Mouse (Mus musculus) layer of hippocampus, postnatal 10 days (tissue): ENCODE measurements around the gene Inka1. TPM values are rescaled to one million over a fixed set of nuclear protein-coding genes. Genes with fewer than 3 reads are reported as not detected.
A peak's percentile ranks its signal among the peaks of the same experiment; 100 is the strongest.

ENCODE experiments used
- DNase-seq, 2 experiments: peaks; one replicate each; pipeline ENCODE4 v3.0.0; 2021; ENCODE audit warnings: low spot score in 2 of 2
- total RNA-seq, 2 experiments: library from RNA; stranded (reverse); gene quantifications; 2 replicates each; pipeline ENCODE4 v1.2.3; 2021

Gene Inka1
- total RNA-seq, 2 experiments from 2014 or later, result 10.0 to 10.3 TPM

DNA sequence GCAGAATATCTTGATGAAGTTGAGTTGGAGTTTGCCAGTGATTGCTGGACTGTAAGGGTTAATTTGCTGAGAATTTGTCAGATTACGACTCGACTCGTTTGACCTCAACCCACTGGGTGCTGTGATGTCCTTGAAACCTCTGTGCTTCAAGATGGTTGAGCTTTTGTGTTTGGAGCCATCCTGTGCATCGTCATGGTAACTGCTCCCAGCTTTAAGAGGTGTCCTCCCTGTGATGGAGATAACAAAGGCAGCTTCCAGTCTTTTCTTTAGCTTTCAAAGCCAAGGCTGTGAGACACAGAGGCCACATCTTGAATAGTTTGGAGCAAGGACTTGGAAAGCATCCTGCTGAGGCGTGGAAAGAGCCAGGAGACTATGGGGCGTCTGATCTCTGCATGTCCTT lies 28.5 kb downstream of the Inka1 start:
- no peak for DNase-seq

DNA sequence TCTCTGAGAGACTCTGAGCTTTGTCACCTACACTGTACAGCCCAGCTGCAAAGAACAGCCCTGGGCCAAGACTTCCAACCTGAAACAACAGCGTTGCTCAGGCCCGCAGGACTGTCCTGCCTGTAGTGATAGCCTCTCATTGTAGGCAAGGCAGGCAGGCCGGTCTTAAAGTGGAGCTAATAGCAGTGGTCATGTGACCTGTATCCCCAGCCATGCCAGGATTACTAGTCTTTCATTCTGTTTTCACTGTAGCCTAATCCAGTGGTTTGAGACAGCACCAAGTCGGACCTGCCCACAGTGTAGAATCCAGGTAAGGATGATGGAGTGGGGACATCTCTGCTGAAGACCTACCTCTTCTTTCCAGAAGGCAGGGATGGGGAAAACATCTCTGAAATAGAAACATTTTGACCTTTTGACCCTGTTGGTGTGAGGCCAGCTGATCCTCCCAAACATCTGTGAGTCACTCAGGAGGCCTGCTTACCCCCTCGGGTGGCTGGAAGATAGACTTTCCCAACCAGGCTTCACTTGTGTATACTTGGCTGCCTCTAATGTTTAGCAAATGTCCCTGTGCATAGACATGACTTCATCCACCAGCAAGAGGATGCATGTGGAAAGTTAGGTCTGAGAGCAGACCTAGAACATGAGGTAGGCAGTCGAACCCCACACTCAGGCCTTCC lies 29.9 kb downstream of the Inka1 start:
- DNase-seq, result no peak

DNA sequence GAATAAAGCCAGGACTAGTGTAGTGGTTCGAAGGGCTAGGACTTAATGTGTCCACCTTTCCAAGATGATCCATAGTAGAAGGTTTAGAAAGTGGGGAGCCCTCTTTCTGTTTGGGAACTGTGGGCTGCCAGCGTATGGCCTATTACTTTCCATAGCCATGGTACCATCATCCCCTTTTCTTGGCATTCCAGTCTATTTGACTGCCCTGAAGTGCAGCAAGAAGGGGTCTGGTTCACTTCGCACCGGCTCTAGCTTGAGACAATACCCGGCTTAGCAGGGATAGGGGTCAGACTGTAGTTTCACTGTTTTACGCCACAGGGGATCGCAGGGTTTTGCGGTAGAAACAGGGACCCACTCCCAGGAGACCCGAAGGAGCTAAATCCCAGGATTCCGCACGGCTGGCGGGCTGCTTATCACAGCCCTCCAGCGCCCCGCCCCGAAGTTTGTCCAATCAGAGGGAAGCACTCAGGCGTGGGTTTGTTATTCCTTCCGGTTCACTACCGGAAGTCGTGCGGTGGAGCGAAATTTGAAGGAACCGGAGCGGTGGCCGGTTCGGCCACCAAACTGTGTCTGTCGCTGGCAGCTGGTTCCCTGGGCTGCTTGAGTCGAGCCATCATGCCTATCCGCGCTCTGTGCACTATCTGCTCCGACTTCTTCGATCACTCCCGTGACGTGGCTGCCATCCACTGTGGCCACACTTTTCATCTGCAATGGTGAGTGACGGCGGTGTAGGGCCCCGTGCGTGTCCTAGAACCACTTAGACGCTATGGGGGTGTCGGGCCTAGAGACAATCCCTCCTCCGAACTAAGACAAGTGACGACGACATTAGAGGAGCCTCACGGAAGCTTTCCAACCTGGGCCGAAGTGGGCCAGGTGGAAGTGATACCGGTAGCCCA lies 35.0 kb downstream of the Inka1 start:
- peak; percentile 91 to 92 for DNase-seq

DNA sequence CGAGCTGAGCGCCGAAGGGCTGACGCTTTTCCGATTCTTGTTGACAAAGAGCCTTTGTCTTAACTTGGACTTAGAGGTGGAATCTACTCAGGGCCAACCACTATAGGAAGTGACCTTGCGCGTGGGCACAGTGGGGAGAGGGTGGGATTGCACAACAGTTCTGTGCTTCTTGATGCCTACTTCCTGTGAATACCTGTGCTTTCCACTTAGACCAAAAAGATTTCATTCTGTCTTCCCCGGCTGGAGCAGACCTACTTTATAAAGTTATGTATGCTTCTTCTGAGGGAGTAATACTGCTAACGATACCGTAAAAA lies 35.8 kb downstream of the Inka1 start, which contains the start of gene Traip:
Gene Traip, plus strand, starts transcription at position 215 of the 314 bp plus-strand sequence.
- DNase-seq, result no peak

DNA sequence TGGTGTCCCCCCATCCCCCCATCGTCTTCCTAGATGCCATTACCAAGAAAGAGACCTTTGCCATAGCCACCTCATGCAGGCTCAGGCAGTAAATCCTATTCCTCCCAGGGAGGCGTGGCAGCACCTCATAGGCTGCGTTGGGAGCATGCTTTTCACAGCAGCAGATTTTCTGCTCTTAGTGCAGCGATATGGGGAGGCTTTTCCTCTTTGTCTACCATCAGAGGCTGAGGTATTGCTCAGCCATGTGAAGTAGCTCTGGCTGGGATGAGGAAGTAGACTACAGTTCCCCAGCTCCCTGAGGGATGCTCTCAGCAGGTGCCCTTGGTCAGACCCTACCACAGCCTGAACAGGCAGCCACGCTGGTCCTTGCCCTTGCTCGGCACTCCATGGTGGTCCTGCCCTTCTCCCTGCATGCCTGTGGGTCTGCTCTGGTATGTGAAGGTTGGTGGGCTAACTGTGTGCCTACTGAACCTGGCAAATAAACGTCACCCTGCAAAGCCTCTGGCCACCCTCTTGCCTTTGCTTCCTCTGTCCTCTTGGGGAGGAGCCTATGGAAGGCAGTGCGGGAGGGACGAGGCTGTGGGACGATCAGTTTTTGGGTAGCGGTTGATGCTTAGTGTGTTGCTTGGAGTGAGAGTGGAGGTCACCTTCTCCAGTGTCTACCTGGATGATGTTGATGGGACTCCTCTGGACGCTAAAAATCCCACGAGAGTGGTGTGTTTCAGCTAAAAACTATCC lies 36.3 kb downstream of the Inka1 start:
- DNase-seq, result no peak

DNA sequence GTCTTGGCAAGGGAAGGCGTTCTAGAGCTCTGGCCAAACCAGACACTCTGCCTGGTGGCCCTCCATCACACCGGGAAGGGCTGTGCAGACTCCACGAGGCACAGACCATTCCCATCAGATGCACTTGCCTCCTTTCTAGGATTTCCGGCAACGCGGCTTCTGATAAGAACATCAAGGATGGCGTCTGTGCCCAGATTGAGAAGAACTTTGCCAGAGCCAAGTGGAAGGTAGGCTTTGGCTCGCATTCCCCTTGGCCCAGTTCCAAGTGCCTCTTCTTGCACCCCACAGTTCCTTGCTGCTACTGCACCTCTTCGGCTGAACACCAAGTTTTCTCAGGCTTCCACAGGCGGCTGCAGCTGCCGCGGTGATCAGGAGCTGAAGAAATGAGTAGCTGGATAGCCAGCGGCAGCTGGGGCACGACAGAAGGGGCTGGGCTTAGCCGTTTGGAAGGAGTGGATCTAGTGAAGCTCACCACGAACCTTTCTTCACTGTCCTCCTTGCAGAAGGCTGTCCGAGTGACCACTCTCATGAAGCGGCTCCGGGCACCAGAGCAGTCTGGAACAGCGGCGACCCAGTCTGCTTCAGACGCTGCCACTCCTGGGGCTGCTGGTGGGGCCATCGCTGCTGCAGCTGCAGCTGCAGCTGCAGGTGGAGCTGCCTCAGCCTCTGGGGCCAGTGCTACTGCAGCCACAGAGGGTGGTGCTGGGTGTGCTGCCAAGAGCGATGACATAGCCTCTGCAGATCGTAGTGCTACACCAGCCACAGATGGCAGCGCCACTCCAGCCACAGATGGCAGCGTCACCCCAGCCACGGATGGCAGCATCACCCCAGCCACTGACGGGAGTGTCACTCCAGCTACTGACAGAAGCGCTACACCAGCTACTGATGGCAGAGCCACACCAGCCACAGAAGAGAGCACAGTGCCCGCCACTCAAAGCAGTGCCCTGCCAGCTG lies 38.2 kb downstream of the Inka1 start:
- DNase-seq, result no peak

DNA sequence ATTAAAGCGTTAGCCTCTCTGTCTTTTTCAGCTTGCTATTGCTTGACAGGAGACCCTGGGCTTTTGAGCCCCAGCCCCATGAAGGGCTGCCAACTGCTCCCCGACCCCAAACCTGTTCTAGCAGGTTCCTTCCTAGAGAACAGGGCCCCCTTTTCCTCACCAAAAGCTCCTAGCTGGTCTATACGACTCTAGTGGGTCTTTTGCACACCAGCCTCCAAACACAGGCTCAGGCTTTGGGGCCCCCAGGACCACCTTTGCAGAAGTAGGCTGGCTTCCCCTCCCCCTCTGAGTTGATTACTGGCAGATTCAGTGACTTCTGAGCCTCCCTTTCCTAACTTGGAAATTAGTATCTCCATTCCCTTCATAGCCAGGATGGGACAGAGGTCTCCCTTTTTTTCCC lies 48.8 kb downstream of the Inka1 start:
- no peak for DNase-seq

DNA sequence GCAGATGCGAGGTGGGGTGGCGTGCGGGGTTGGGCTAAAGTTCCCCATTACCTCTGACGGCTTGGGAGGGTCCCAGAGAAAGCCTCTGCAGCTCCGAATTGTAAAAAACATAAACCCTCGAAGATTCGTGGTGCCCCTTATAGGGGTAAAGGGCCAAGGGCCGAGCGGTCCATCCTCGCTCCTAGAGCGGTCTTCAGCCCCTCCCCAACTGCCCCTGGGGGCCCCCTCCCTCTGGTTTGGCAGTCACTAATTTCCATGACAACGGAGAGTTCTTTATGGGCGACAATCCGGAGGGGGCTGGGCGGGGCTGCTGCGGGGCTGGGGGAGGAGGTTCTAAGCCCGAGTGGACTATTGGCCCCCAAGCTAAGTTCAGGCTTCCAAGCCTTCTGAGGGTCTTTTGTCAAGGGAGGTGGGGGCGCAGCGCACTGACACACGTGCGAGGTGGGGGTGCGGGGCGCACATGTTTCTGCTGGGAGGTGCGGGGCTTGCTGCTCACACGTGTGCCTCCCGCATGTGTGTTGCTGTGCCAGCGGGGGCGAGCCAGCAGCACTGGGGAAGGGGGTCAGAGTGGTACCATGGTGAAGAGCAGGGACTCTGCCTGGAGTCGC lies 49.4 kb downstream of the Inka1 start:
- DNase-seq, result peak; percentile 62 to 69

DNA sequence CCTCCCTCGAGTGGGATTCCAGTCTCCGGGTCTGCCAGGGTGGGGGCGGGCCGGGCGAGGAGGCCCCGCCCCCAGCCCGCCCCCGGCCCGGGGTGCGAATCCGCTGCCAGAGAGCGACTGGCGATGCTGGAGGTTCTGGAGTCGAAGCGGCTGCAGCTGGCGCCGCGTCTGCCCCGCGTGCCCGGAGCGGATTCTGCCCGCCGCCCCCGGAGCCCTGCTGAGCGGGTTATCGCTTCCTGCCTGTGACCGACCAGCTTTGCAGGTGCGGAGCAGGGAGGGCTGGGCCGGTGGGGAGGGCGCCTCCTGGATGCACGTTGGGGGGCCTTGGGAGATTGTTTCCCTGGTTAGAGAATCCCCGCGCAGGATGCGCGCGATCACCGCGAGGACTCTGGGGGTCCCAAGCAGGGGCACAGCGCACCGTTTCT lies 49.9 kb downstream of the Inka1 start:
- peak; percentile 64 to 69 for DNase-seq

DNA sequence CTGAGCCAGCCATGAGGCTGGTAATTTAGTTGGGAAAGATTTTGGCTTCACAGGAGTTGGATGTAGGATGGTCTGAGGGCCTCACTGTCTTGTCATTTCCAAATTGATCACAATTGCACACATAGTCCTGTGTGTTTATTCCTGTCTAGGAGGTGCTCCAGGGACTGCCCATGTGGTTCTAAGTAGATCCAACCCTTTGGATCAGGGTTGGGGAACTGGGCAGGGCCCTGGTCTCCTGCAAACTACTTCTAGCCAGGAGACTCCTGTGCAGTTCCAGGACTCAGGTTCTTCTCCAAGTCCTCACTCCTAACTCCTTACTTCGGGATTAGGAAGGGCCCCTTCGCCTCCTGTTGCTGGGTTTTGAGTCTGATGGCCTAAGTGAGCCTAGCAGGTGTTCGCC lies 50.3 kb downstream of the Inka1 start, which contains the start of gene Camkv:
Gene Camkv, plus strand, starts transcription at position 301 of the 400 bp plus-strand sequence.
- no peak for DNase-seq

Other genes with a start within 250 kb of the Inka1 start
- gene Rbm5, start 214.9 kb downstream of the Inka1 start, total RNA-seq, result 100 to 1,000 TPM; 159 to 181 TPM
- 10 to 100 TPM; 59.4 to 68.4 TPM for gene Rbm6, start 112.6 kb downstream of the Inka1 start, total RNA-seq
- gene Mon1a, start 97.7 kb downstream of the Inka1 start, total RNA-seq, result 10 to 100 TPM; 15.4 TPM
- 1 to 10 TPM; 4.2 to 7.2 TPM for gene Mst1r, start 79.0 kb downstream of the Inka1 start, total RNA-seq
- not detected for gene Actl11, start 57.4 kb downstream of the Inka1 start, total RNA-seq
- gene Camkv, start 50.2 kb downstream of the Inka1 start, total RNA-seq, result 100 to 1,000 TPM; 441 to 473 TPM
- gene Traip, start 35.7 kb downstream of the Inka1 start, total RNA-seq, result 10 to 100 TPM; 19.6 to 25.9 TPM
- gene Uba7, start 10.4 kb downstream of the Inka1 start, total RNA-seq, result 1 to 10 TPM; 3.7 to 4.1 TPM
- 1 to 10 TPM; 1.4 TPM for gene Gm20661, start 2.8 kb downstream of the Inka1 start, total RNA-seq
- gene Cdhr4, start 6.6 kb upstream of the Inka1 start, total RNA-seq, result 1 to 10 TPM; 4.1 to 4.9 TPM
- 1 to 10 TPM in 1 of 2 experiments, not detected in 1; 1.1 TPM for gene Gm20662, start 10.5 kb upstream of the Inka1 start, total RNA-seq
- 100 to 1,000 TPM; 159 to 163 TPM for gene Ip6k1, start 16.6 kb upstream of the Inka1 start, total RNA-seq
- 10 to 100 TPM; 16.0 to 18.3 TPM for gene Gmppb, start 63.4 kb upstream of the Inka1 start, total RNA-seq
- 1 to 10 TPM; 2.0 to 2.1 TPM for gene Amigo3, start 67.3 kb upstream of the Inka1 start, total RNA-seq
- gene Mst1, start 94.6 kb upstream of the Inka1 start, total RNA-seq, result not detected
- gene Rnf123, start 97.5 kb upstream of the Inka1 start, total RNA-seq, result 10 to 100 TPM; 82.4 to 90.0 TPM
- gene Apeh, start 108.7 kb upstream of the Inka1 start, total RNA-seq, result 10 to 100 TPM; 41.0 to 46.7 TPM
- 100 to 1,000 TPM; 129 to 137 TPM for gene Bsn, start 204.5 kb upstream of the Inka1 start, total RNA-seq